Mouse (Mus musculus): ENCODE data around the gene Mtfr1l.

GRCm38 (mm10) chr4:134534124-134534886, 882 bp downstream of the Mtfr1l start:
- TF ChIP-seq CTCF (IDR thresholded peaks at IDR 0.05; ENCODE audit: low read depth, low read length) (no peak), POLR2A (IDR thresholded peaks at IDR 0.05; ENCODE audit: borderline replicate concordance, low read depth, low read length) (no peak)

Data from bone marrow macrophage, adult 2 months (primary cell).